Mouse (Mus musculus) forebrain, postnatal 0 days (tissue): ENCODE results near the gene Ficd. TPM values are rescaled to one million over a fixed set of nuclear protein-coding genes. Genes with fewer than 3 reads are reported as not detected.
"Not testable (repeated sequence)": the region's sequence is repeated elsewhere in the genome, so short reads cannot be mapped to it uniquely, and the experiment has no call there.

Experiments
- ATAC-seq: fragments of 200-750 bp; cut with Nextera tagmentation; 2 replicates; pipeline ENCODE4 v1.8.0; 2017; ENCODE audit warnings: mild to moderate bottlenecking, moderate library complexity
- DNase-seq: peaks from one replicate; pipeline ENCODE4 v3.0.0-alpha.2; 2015
- H3K27ac ChIP-seq: fragments of 300-500 bp; sonication (generic); 2 replicates; pipeline ENCODE4 v1.5.1; 2014; ENCODE audit warnings: low read depth, mild to moderate bottlenecking, antibody characterized with exemption, low read length, moderate library complexity, mixed read lengths
- H3K27me3 ChIP-seq: fragments of 300-500 bp; sonication (generic); 2 replicates; pipeline ENCODE4 v1.6.1; 2014; ENCODE audit warnings: mild to moderate bottlenecking, low read length, mixed read lengths; ENCODE audit not compliant: insufficient read depth
- H3K36me3 ChIP-seq: fragments of 300-500 bp; sonication (generic); 2 replicates; pipeline ENCODE4 v1.6.1; 2014; ENCODE audit warnings: mild to moderate bottlenecking, moderate library complexity; ENCODE audit not compliant: insufficient read depth
- H3K4me1 ChIP-seq: fragments of 300-500 bp; sonication (generic); 2 replicates; pipeline ENCODE4 v1.6.1; 2014; ENCODE audit warnings: antibody characterized with exemption; ENCODE audit not compliant: insufficient read depth
- H3K4me2 ChIP-seq: fragments of 300-500 bp; sonication (generic); 2 replicates; pipeline ENCODE4 v1.6.1; 2014; ENCODE audit warnings: low read depth, mild to moderate bottlenecking, moderate library complexity
- H3K4me3 ChIP-seq: fragments of 300-500 bp; sonication (generic); 2 replicates; pipeline ENCODE4 v1.5.1; 2014; ENCODE audit warnings: low read depth, low read length, mixed read lengths
- H3K9ac ChIP-seq: fragments of 300-500 bp; sonication (generic); 2 replicates; pipeline ENCODE4 v1.6.1; 2014; ENCODE audit warnings: mild to moderate bottlenecking
- H3K9me3 ChIP-seq: fragments of 300-500 bp; sonication (generic); 2 replicates; pipeline ENCODE4 v1.6.1; 2016; ENCODE audit warnings: low read length
- CTCF ChIP-seq: sonication (generic); IDR thresholded peaks from 2 replicates; pipeline ENCODE4 v1.5.1; 2016; ENCODE audit warnings: antibody characterized with exemption, control low read depth, low read depth
- WGBS: fragments of 180-500 bp; shearing (Covaris S2); extraction: QIAGEN DNeasy Blood & Tissue Kit; methylation state at CpG from one replicate; pipeline ENCODE4 v1.1.7; 2014; 5-methylcytosine and 5-hydroxymethylcytosine counted together
- polyA plus RNA-seq: library from polyadenylated mRNA; unstranded; fragments of >200 nt; fragmentation: Nextera tagmentation; extraction: Ambion mirVana; gene quantifications from 2 replicates; pipeline ENCODE4 v1.2.1, GENCODE M21; 2015
- total RNA-seq: library from RNA; depleted of rRNA; stranded (reverse); fragments of >200 nt; gene quantifications from 2 replicates; pipeline ENCODE4 v1.2.3, GENCODE M21; 2014

The Ficd gene
- total and polyA plus RNA-seq, 2 experiments from 2014 or later = 8.0 to 9.2 TPM

DNA sequence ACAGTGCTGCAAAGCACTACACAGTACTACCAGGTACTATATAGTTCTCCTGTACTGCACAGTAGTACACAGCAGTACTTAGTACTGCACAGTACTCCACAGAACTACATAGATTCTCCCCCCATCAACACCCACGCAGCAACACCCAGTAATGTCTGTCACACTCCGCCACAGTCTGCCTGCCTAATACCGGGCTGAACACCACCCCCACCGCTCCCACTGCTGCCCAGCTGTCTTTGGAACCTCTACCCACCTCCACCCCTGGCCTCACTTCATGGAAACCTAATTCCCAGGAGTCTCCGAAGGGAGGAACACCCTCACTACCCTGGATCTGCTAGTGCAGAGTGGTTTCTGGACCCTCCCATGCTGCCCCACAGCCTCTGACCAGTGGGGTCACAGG lies 45.2 kb downstream of the Ficd start:
- Histone ChIP-seq H3K4me1 (no peaks in the 10 kb centered on the region), H3K36me3 (peaks cover 15% of the 10 kb centered on the region), H3K27me3 (no peaks in the 10 kb centered on the region; the same call in 1 of the 2 replicates), H3K4me2 (no peak overlapping the region), H3K9ac (no peak overlapping the region), H3K27ac (no peak overlapping the region), H3K9me3 (no peaks in the 10 kb centered on the region), H3K4me3 (no peak overlapping the region)
- TF ChIP-seq CTCF = no peak
- ATAC-seq (no peak), DNase-seq (no peak)
- WGBS = 90% methylated on average over 5 of the region's 5 CpGs

DNA sequence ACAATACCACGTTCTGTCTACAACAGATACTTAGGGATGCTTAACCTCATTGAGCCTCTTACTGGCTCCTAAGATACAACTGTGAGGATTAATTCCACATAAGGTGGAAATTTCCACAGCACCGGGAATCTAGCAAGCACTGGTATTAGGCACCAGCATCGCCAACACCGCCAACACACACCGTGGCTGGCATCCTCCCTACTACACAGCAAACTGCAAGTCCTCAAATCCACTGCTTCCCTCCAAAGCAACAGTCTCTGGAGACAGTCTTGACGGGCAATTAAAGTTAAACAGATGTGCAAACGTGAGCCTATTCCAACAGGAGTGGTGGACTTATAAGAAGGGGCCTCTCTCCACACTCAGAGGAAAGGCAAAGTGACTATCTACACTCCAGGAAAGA lies 45.7 kb downstream of the Ficd start:
- Histone ChIP-seq H3K4me1 (no peaks in the 10 kb centered on the region), H3K36me3 (peaks cover 10% of the 10 kb centered on the region), H3K27ac (no peak overlapping the region), H3K9me3 (no peaks in the 10 kb centered on the region), H3K27me3 (no peaks in the 10 kb centered on the region; the same call in 1 of the 2 replicates), H3K9ac (no peak overlapping the region), H3K4me2 (no peak overlapping the region), H3K4me3 (no peak overlapping the region)
- DNase-seq = no peak
- TF ChIP-seq CTCF = no peak
- ATAC-seq = no peak
- whole genome bisulfite sequencing = 85% methylated on average over 7 of the region's 7 CpGs

DNA sequence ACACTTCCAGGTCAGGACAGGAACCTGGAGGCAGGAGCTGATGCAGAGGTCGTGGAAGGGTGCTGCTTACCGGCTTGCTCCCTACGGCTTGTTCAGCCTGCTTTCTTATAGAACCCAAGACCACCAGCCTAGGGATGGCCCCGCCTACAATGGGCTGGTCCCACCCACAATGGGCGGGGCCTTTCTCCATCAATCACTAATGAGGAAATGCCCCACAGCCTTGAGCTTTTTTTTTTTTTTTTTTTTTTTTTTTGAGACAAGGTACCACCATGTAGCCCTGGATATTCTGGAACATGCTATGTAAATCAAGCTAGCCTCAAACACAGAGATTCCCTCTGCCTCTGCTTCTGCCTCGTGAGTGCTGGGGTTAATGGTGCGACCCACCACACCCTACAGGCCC lies 46.3 kb downstream of the Ficd start:
- DNase-seq (no peak), ATAC-seq (no peak)
- H3K9ac ChIP-seq = no peak overlapping the region
- TF ChIP-seq CTCF = no peak
- no peaks in the 10 kb centered on the region for H3K4me1 ChIP-seq
- no peak overlapping the region for H3K4me3 ChIP-seq
- H3K27ac ChIP-seq = no peak overlapping the region
- 80% methylated on average over 7 of the region's 7 CpGs for WGBS
- H3K27me3 ChIP-seq = no peaks in the 10 kb centered on the region; the same call in 1 of the 2 replicates
- H3K36me3 ChIP-seq = peaks cover 4% of the 10 kb centered on the region
- H3K9me3 ChIP-seq = no peaks in the 10 kb centered on the region
- H3K4me2 ChIP-seq = no peak overlapping the region

DNA sequence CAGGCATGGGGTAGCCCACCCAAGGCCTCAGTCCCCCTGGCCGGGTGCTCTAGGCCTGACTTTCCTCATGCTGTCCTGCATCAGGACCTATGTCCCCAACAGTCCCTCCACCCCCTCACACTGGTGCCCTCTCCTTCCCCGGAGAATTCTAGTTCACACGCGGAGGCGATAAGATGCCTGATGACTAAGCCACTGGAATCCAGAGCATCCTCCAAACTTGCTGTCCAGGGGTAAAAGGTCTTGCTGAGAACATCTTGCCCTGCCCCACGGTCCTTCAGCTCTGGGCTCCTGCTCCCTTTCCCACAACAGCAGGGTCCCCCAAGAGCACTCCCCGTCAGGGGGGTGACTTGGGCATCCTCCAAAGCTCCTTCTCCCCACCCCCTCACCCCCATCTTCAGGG lies 47.0 kb downstream of the Ficd start:
- H3K9ac ChIP-seq = no peak overlapping the region
- WGBS = 93% methylated on average over 7 of the region's 7 CpGs
- H3K4me3 ChIP-seq = no peak overlapping the region
- no peak overlapping the region for H3K27ac ChIP-seq
- no peaks in the 10 kb centered on the region for H3K4me1 ChIP-seq
- TF ChIP-seq CTCF = no peak
- DNase-seq (no peak), ATAC-seq (no peak)
- H3K9me3 ChIP-seq = no peaks in the 10 kb centered on the region
- H3K4me2 ChIP-seq = no peak overlapping the region
- no peaks in the 10 kb centered on the region for H3K36me3 ChIP-seq
- H3K27me3 ChIP-seq = no peaks in the 10 kb centered on the region; the same call in 1 of the 2 replicates

DNA sequence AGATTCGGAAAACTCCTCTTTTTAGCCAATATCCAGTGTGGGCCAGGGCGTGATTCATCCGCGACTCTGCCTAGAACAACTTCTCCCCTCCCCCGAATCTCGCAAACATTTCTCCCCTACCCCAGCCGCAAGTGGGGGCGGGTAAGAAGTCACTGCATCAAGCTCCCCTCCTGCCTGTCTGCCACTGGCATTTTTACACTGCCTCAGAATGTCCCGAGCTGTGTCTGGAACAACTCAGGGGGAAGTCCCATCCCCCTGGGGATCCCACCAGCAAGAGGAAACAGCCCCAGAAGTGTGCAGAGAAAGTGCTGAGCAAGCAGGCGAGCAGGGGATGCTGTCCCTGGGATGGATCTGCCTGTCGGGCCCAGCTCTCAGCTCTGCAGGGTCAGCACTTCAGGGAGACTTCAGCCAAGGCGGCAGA lies 48.0 kb downstream of the Ficd start:
- 19% methylated on average over 12 of the region's 12 CpGs for WGBS
- no peak overlapping the region for H3K27ac ChIP-seq
- no peaks in the 10 kb centered on the region for H3K4me1 ChIP-seq
- H3K9ac ChIP-seq = no peak overlapping the region
- no peak overlapping the region for H3K4me2 ChIP-seq
- H3K4me3 ChIP-seq = no peak overlapping the region
- no peaks in the 10 kb centered on the region for H3K9me3 ChIP-seq
- H3K27me3 ChIP-seq = no peaks in the 10 kb centered on the region; the same call in 1 of the 2 replicates
- no peak for TF ChIP-seq CTCF
- DNase-seq = no peak
- ATAC-seq = no peak; the same call in 1 of the 2 replicates
- H3K36me3 ChIP-seq = no peaks in the 10 kb centered on the region

DNA sequence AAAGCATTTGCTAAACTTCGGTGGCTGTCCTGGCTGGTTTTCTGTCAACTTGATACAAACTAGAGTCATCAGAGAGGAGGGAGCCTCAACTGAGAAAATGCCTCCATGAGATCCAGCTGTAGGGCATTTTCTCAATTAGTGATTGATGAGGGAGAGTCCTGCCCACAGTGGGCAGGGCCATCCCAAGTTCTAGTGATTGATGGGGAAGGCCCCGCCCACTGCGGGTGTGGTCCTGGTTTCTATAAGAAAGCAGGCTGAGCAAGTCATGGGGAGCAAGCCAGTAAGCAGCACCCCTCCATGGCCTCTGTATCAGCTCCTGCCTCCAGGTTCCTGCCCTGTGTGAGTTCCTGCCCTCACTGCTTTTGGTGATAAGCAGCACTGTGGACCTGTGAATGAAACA lies 48.5 kb downstream of the Ficd start:
- H3K9ac ChIP-seq, H3K9me3 ChIP-seq, H3K36me3 ChIP-seq, ATAC-seq, DNase-seq, H3K27ac ChIP-seq, H3K27me3 ChIP-seq, H3K4me1 ChIP-seq, H3K4me3 ChIP-seq, H3K4me2 ChIP-seq: not testable (repeated sequence)
- WGBS = 35% methylated on average over 3 of the region's 3 CpGs

DNA sequence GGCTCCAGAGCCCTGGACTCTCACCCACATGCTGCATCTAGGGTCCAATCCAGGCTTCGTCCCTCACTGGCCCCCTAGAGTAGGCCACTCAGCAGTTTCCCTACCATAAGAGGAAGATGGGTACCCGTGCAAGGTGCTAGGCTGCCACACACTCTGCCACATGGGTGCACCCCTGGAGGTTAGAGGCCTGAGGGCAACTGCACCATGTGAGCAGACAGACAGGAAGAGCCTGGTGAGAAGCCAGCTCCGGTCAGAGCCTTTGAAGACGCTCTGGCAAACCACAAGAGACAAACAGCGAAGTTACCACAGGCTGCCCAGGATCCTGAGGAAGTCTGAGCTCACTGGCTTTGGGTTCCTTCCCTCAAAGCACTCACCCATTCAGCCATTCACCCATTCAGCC lies 51.4 kb downstream of the Ficd start:
- Histone ChIP-seq H3K4me2 (no peak overlapping the region), H3K27me3 (no peaks in the 10 kb centered on the region; the same call in 1 of the 2 replicates), H3K36me3 (no peaks in the 10 kb centered on the region), H3K4me1 (no peaks in the 10 kb centered on the region), H3K9ac (no peak overlapping the region), H3K4me3 (no peak overlapping the region), H3K9me3 (no peaks in the 10 kb centered on the region), H3K27ac (no peak overlapping the region)
- no peak for DNase-seq
- no peak for TF ChIP-seq CTCF
- 85% methylated on average over 5 of the region's 5 CpGs for WGBS
- ATAC-seq = no peak

DNA sequence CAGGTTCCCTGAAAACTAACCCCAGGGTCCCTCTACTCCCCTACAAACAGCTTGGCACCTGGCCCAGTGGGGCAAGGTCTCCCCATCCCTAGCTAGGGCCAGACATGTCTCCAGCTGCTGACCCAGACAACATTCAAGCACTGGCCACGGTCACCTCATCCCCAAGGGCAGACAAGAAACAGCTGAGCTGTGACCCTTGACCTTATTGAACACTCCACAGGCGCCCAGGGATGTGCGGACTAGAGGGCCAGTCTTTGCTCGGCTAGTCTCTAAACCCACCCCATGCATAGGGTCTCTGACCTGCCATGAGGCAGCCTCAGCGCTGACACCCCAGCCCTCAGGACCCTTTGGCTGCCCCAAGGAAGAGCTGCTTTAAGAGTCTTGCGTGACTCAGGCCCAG lies 53.0 kb downstream of the Ficd start:
- Histone ChIP-seq H3K4me2 (no peak overlapping the region), H3K27me3 (no peaks in the 10 kb centered on the region), H3K4me3 (no peak overlapping the region), H3K36me3 (no peaks in the 10 kb centered on the region), H3K4me1 (no peaks in the 10 kb centered on the region), H3K9me3 (no peaks in the 10 kb centered on the region), H3K27ac (no peak overlapping the region), H3K9ac (no peak overlapping the region)
- no peak for ATAC-seq
- no peak for TF ChIP-seq CTCF
- WGBS = 66% methylated on average over 6 of the region's 6 CpGs
- no peak for DNase-seq
